Mouse (Mus musculus): Measurements from ENCODE around the gene Fut1.

The Fut1 gene

GRCm38 (mm10) chr7:45598960-45599879, 17.9 kb upstream of the Fut1 start:
- in situ Hi-C loops (cut with MboI, MseI): no loop called here

- in situ Hi-C loops (cut with MboI, MseI): no loop called here
These were observed 11.3 kb upstream of the Fut1 start for GRCm38 (mm10) chr7:45605704-45606289.

- in situ Hi-C loops (cut with MboI, MseI): no loop called here
These were observed 7.6 kb upstream of the Fut1 start for GRCm38 (mm10) chr7:45609511-45609910.

DNA sequence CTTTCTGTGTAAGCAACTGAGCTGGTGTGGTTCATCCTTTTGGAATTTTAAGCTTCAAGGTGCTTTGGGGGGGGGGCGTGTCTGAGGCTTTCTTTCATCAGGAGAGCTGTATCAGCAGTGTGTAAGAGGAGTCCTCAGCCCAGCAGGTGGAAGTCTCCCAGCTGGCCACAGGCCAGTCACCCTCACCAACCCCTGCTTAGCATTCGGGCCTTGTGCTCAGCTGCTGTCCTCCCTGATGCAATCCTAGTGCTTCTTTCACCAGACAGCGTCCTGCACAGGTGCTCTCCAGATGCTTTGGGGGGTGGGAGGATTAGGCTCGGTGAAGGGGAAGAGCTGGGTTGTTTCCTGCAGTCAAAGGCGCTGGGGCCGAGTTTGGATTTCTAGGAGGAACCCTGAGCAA, 812 bp upstream of the Fut1 start:
- in situ Hi-C loops (cut with MboI, MseI): no loop called here

GRCm38 (mm10) chr7:45618316-45618715, 1.2 kb downstream of the Fut1 start:
- in situ Hi-C loops (cut with MboI, MseI): no loop called here

DNA sequence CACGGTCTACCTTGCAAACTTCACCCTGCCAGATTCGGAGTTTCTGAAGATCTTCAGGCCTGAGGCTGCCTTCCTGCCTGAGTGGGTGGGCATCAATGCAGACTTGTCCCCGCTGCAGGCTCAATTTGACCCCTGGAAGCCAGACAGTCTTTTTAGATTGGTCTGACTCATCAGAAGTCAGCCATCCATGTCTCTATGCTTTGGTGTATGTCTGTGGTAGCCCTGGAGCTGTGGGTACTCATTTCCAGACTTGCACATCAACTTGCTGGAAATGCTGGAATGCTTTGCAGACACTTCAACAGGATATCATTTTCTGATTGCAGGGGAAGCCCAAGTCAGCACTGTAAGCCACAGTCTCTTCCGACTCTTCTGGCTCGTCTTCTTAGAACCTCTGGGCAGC, 2.5 kb downstream of the Fut1 start:
- in situ Hi-C loops (cut with MboI, MseI): no loop called here

DNA sequence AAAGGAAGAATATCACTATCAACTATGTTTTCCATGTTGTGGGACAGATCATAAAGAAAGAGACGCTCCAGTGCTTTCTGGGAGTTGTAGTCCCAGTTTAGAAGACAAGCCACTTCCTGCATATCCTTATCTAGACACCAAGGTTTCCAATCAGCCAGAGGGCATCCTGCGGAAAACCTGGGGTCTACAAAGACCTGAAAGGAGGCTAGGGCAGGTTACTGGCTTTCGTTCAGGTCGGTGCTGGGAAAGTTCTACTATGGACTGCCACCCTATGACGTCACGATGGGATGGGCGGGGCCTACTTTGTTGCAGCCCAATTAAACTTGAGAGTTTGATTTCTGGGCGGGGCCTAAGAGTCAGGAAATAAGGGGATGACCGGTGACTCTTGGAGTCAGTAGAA, 4.4 kb downstream of the Fut1 start, which contains the start of gene Izumo1:
TSS of gene Izumo1 (plus strand) at position 369 of the 400 bp plus-strand sequence.
- in situ Hi-C loops (cut with MboI, MseI): no loop called here

- in situ Hi-C loops (cut with MboI, MseI): no loop called here
These were observed 6.4 kb downstream of the Fut1 start for GRCm38 (mm10) chr7:45623507-45623906.

- in situ Hi-C loops (cut with MboI, MseI): no loop called here
These were observed 7.6 kb downstream of the Fut1 start for GRCm38 (mm10) chr7:45624718-45625117.

- in situ Hi-C loops (cut with MboI, MseI): no loop called here
These were observed 8.4 kb downstream of the Fut1 start for GRCm38 (mm10) chr7:45625481-45625880.

GRCm38 (mm10) chr7:45626571-45627076, 9.5 kb downstream of the Fut1 start:
- in situ Hi-C loops (cut with MboI, MseI): no loop called here

GRCm38 (mm10) chr7:45627261-45627660, 10.2 kb downstream of the Fut1 start, which contains the start of gene Rasip1:
Gene Rasip1 (plus strand): TSS chr7:45627488.
- in situ Hi-C loops (cut with MboI, MseI): no loop called here

- in situ Hi-C loops (cut with MboI, MseI): no loop called here
These were observed 11.5 kb downstream of the Fut1 start for GRCm38 (mm10) chr7:45628364-45629294.

DNA sequence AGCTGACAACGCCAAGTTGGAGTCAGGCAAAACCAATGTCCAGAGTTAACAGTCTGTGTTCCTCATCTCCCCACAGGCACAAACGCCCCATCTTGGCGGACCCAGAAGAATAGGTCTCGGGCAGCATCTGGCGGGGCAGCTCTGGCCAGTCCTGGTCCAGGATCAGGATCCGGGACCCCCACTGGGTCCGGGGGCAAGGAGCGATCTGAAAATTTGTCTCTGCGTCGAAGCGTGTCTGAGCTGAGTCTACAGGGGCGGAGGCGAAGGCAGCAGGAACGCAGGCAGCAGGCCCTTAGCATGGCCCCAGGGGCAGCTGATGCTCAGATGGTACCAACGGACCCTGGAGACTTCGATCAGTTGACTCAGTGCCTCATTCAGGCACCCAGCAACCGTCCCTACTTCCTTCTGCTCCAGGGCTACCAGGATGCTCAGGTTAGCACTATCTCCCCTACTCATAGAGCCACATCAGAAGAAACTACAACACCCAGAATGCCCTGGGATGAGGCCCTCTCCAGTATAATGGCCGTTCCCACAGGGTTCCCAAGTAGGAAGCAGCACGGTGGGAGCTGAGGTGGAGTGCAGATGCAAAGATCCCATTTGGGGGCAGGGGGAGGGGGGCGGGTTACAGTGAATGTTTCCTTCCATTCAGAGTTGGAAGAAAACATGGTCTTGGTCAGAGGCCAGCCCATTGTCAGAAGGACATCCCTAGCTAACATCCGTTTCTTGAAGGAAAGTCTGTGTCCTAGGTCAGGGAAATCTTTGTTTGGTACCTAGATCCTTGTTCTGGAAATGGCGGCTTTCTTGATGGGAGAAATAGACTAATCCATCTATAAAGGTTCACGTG, 13.2 kb downstream of the Fut1 start:
- in situ Hi-C loops (cut with MboI, MseI): no loop called here

- in situ Hi-C loops (cut with MboI, MseI): no loop called here
These were observed 15.4 kb downstream of the Fut1 start for GRCm38 (mm10) chr7:45632499-45632898.

- in situ Hi-C loops (cut with MboI, MseI): no loop called here
These were observed 18.0 kb downstream of the Fut1 start for GRCm38 (mm10) chr7:45634946-45635681.

DNA sequence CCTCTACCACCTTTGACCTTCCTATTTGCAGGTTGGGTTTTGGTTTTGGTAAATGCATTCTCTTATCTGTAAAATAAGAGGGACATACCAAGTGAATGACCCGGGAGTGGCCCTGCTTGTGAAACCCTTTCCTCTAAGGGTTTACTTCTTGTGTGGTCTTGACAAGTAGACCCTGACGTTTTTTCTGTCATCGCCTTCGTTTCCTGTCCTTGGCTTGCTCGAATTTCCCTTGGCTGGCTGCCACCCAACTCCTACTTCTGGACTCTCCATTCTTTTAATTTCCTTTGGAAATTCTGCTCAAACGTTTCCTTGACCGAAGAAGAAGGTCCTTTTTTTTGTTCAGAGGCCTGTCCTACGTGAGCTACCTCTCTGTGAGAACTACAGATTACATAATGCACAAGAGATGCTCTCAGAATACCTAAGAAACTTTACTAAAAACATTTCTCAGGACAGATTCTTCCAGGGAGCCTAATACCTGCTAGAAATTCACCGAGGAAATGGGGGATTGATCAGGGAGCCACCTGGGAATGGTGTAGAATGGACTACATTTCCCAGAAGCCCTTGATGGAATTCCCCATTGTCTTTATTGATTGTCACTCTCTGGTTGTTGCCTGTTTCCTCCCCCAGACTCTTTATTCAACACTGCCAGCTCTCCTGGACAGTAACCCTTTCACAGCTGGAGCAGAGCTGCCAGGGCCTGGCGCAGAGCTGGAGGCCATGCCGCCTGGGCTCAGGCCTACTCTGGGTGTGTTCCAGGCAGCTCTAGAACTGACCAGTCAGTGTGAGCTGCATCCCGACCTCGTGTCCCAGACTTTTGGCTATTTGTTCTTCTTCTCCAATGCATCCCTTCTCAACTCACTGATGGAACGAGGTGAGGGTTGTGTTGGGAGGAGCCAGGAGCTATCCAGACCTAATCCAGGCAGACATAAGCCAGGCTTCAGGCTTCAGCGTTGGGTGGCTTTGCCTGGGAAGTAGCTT, 18.9 kb downstream of the Fut1 start:
- in situ Hi-C loops (cut with MboI, MseI): no loop called here

GRCm38 (mm10) chr7:45637710-45638109, 20.6 kb downstream of the Fut1 start:
- in situ Hi-C loops (cut with MboI, MseI): no loop called here

Measured in T-helper 1 cell (primary cell).